Mouse (Mus musculus) hindbrain, embryonic 11.5 days (tissue): ENCODE results near the gene Gm21970. TPM values are rescaled to one million over a fixed set of nuclear protein-coding genes. Genes with fewer than 3 reads are reported as not detected.
A peak's percentile ranks its signal among the peaks of the same experiment; 100 is the strongest.

ENCODE experiments used
- ATAC-seq: fragments of 200-750 bp; cut with Nextera tagmentation; 2 replicates; pipeline ENCODE4 v1.8.0; 2017; ENCODE audit warnings: mild to moderate bottlenecking, moderate TSS enrichment, moderate library complexity; ENCODE audit not compliant: low FRiP score
- DNase-seq: peaks from one replicate; pipeline ENCODE4 v3.0.0-alpha.2; 2015; ENCODE audit warnings: low spot score
- H3K27ac ChIP-seq: fragments of 300-500 bp; sonication (generic); 2 replicates; pipeline ENCODE4 v1.5.1; 2014; ENCODE audit warnings: mild to moderate bottlenecking, low read depth, low read length
- H3K27me3 ChIP-seq: fragments of 300-500 bp; sonication (generic); 2 replicates; pipeline ENCODE4 v1.6.1; 2014; ENCODE audit warnings: mild to moderate bottlenecking, low read length, moderate library complexity, mixed read lengths; ENCODE audit not compliant: control insufficient read depth, insufficient read depth
- H3K36me3 ChIP-seq: fragments of 300-500 bp; sonication (generic); 2 replicates; pipeline ENCODE4 v1.6.1; 2014; ENCODE audit warnings: mild to moderate bottlenecking, low read length, moderate library complexity, mixed read lengths; ENCODE audit not compliant: control insufficient read depth, insufficient read depth
- H3K4me1 ChIP-seq: fragments of 300-500 bp; sonication (generic); replicated peaks from 2 replicates; pipeline ENCODE4 v1.6.1; 2014; ENCODE audit warnings: low read length, mixed read lengths; ENCODE audit not compliant: control insufficient read depth, insufficient read depth
- H3K4me2 ChIP-seq: fragments of 300-500 bp; sonication (generic); replicated peaks from 2 replicates; pipeline ENCODE4 v1.6.1; 2014; ENCODE audit warnings: mild to moderate bottlenecking, low read depth, low read length
- H3K4me3 ChIP-seq: fragments of 300-500 bp; sonication (generic); 2 replicates; pipeline ENCODE4 v1.5.1; 2014; ENCODE audit warnings: low read depth, low read length
- H3K9ac ChIP-seq: fragments of 300-500 bp; sonication (generic); 2 replicates; pipeline ENCODE4 v1.6.1; 2014; ENCODE audit warnings: low read depth, low read length
- H3K9me3 ChIP-seq: fragments of 300-500 bp; sonication (generic); 2 replicates; pipeline ENCODE4 v1.6.1; 2016; ENCODE audit warnings: low read length; ENCODE audit not compliant: control insufficient read depth
- WGBS: fragments of 180-500 bp; shearing (Covaris S2); extraction: QIAGEN DNeasy Blood & Tissue Kit; methylation state at CpG from one replicate; pipeline ENCODE4 v1.1.7; 2014; 5-methylcytosine and 5-hydroxymethylcytosine counted together
- polyA plus RNA-seq: library from polyadenylated mRNA; unstranded; fragments of >200 nt; fragmentation: Nextera tagmentation; extraction: Ambion mirVana; gene quantifications from 2 replicates; pipeline ENCODE4 v1.2.1, GENCODE M21; 2014

Gm21970 gene
- polyA plus RNA-seq, 1 experiment from 2014 or later = not detected

GRCm38 (mm10) chr16:91387121-91387486 is 4.4 kb upstream of the Gm21970 start:
- Histone ChIP-seq H3K4me1 (no peaks in the 10 kb centered on the region), H3K36me3 (no peaks in the 10 kb centered on the region), H3K27me3 (no peaks in the 10 kb centered on the region), H3K27ac (no peak overlapping the region), H3K4me2 (no peak overlapping the region), H3K4me3 (no peak overlapping the region), H3K9me3 (no peaks in the 10 kb centered on the region), H3K9ac (no peak overlapping the region)
- ATAC-seq = no peak
- 85% methylated on average over 3 of the region's 3 CpGs for WGBS
- DNase-seq = no peak

- Histone ChIP-seq H3K9ac (no peak overlapping the region), H3K27me3 (no peaks in the 10 kb centered on the region), H3K9me3 (no peaks in the 10 kb centered on the region), H3K4me2 (no peak overlapping the region), H3K27ac (no peak overlapping the region), H3K36me3 (no peaks in the 10 kb centered on the region), H3K4me1 (no peaks in the 10 kb centered on the region), H3K4me3 (no peak overlapping the region)
- 83% methylated on average over 4 of the region's 4 CpGs for WGBS
- ATAC-seq = no peak
- peak; percentile 31 for DNase-seq
Measured at GRCm38 (mm10) chr16:91390100-91390499, 1.4 kb upstream of the Gm21970 start.

- no peaks in the 10 kb centered on the region for H3K4me1 ChIP-seq
- no peak overlapping the region for H3K9ac ChIP-seq
Measured at GRCm38 (mm10) chr16:91394826-91395410, 3.4 kb downstream of the Gm21970 start.

GRCm38 (mm10) chr16:91395633-91396392 is 4.3 kb downstream of the Gm21970 start:
- no peak for DNase-seq
- Histone ChIP-seq H3K4me2 (no peak overlapping the region), H3K27me3 (no peaks in the 10 kb centered on the region), H3K9me3 (no peaks in the 10 kb centered on the region), H3K4me3 (no peak overlapping the region), H3K4me1 (no peaks in the 10 kb centered on the region), H3K27ac (no peak overlapping the region), H3K36me3 (no peaks in the 10 kb centered on the region), H3K9ac (no peak overlapping the region)
- 67% methylated on average over 8 of the region's 8 CpGs for WGBS
- no peak for ATAC-seq

More at GRCm38 (mm10) chr16:91394826-91395410, 3.4 kb downstream of the Gm21970 start:
- Histone ChIP-seq H3K36me3 (no peaks in the 10 kb centered on the region), H3K27me3 (no peaks in the 10 kb centered on the region), H3K4me3 (no peak overlapping the region), H3K27ac (no peak overlapping the region), H3K4me2 (no peak overlapping the region), H3K9me3 (no peaks in the 10 kb centered on the region)
- no peak for ATAC-seq
- 86% methylated on average over 4 of the region's 4 CpGs for WGBS
- DNase-seq = no peak

- WGBS = 78% methylated on average over 10 of the region's 10 CpGs
- Histone ChIP-seq H3K36me3 (no peaks in the 10 kb centered on the region), H3K27ac (no peak overlapping the region), H3K4me2 (no peak overlapping the region), H3K9me3 (no peaks in the 10 kb centered on the region), H3K9ac (no peak overlapping the region), H3K4me1 (no peaks in the 10 kb centered on the region), H3K4me3 (no peak overlapping the region), H3K27me3 (no peaks in the 10 kb centered on the region)
- DNase-seq = no peak
- ATAC-seq = no peak
Measured at GRCm38 (mm10) chr16:91396844-91397537, 5.5 kb downstream of the Gm21970 start.

GRCm38 (mm10) chr16:91398030-91398429 is 6.5 kb downstream of the Gm21970 start:
- Histone ChIP-seq H3K9ac (no peak overlapping the region), H3K4me2 (no peak overlapping the region), H3K4me3 (no peak overlapping the region), H3K9me3 (no peaks in the 10 kb centered on the region), H3K4me1 (no peaks in the 10 kb centered on the region), H3K27me3 (no peaks in the 10 kb centered on the region), H3K27ac (no peak overlapping the region), H3K36me3 (no peaks in the 10 kb centered on the region)
- WGBS = 91% methylated on average over 12 of the region's 12 CpGs
- DNase-seq (no peak), ATAC-seq (no peak)

GRCm38 (mm10) chr16:91398944-91399343 is 7.4 kb downstream of the Gm21970 start:
- H3K4me1 ChIP-seq = no peaks in the 10 kb centered on the region
- no peak for DNase-seq
- no peaks in the 10 kb centered on the region for H3K36me3 ChIP-seq
- ATAC-seq = no peak
- no peak overlapping the region for H3K9ac ChIP-seq
- 95% methylated on average over 7 of the region's 7 CpGs for WGBS
- H3K4me3 ChIP-seq = no peak overlapping the region
- H3K9me3 ChIP-seq = no peaks in the 10 kb centered on the region
- H3K27ac ChIP-seq = no peak overlapping the region
- no peaks in the 10 kb centered on the region for H3K27me3 ChIP-seq
- no peak overlapping the region for H3K4me2 ChIP-seq

- H3K4me3 ChIP-seq = no peak overlapping the region
- WGBS = 91% methylated on average over 6 of the region's 6 CpGs
- ATAC-seq (no peak), DNase-seq (no peak)
- H3K36me3 ChIP-seq = no peaks in the 10 kb centered on the region
- no peaks in the 10 kb centered on the region for H3K9me3 ChIP-seq
- H3K27ac ChIP-seq = no peak overlapping the region
- H3K4me2 ChIP-seq = no peak overlapping the region
- H3K4me1 ChIP-seq = no peaks in the 10 kb centered on the region
- no peak overlapping the region for H3K9ac ChIP-seq
- no peaks in the 10 kb centered on the region for H3K27me3 ChIP-seq
Measured at GRCm38 (mm10) chr16:91401569-91402165, 10.1 kb downstream of the Gm21970 start.
